22 mouse cellular contexts compared by ENCODE assay signal in the genomic region with DNA sequence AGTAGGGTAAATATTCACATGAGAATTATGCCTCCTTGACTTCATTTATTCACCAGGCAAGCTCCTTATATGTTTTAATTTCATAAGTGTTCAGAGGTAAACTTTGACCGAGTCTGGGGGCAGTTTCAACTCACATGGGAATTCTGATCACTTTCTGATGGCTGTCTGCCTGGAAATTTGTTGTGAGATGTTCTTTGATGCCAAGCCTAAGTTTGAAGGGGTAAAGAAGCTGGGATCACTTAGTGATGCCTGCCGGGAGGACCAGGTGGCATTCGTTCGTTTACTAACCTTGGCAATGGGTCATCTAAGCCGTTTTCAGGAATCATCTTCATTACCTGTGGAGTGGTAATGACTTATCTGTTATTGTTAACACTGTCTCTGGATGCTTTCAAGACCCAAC. TPM values are rescaled to one million over a fixed set of nuclear protein-coding genes. Genes with fewer than 3 reads are reported as not detected.
DNase-seq lines count a peak whose midpoint lies in the region; ATAC-seq and TF ChIP-seq lines count a peak whose summit lies in the region.
"Had no signal": no experiment of that assay in that cellular context is flagged by ENCODE, and none has a peak within 500 bp of the region (broad histone marks: within the 10 kb centered on the region; RNA-seq: fewer than 3 reads in every experiment).

No protein-coding gene starts in this region.

- no peaks in the 10 kb centered on the region for H3K36me3 ChIP-seq in heart, embryonic 15.5 days
- H3K36me3 ChIP-seq in CH12.LX (replicated peaks in 1 of 2; ENCODE audit: control insufficient read depth in 1 of 2, insufficient read depth in 1 of 2, low read length in 1 of 2), result peaks cover 0 to 21% of the 10 kb centered on the region in 2 experiments
- H3K36me3 ChIP-seq: embryonic facial prominence, embryonic 15.5 days; forebrain, embryonic 10.5 days; hindbrain, embryonic 12.5 days; lung, embryonic 15.5 days had no signal

- in situ Hi-C loops in CH12.LX (cut with MboI; ENCODE audit: low pct_ligation_motif_present, low pct_unique_long_range_greater_than_20kb, low sequenced_read_pairs), result loop anchor here (25.0 kb wide), 1 partner anchor 1611 kb away; no protein-coding TSS in a partner anchor

- no peak for DNase-seq in heart, adult 9 months (ENCODE audit: low spot score in 2 of 2)
- DNase-seq in left cerebral cortex, adult 2 months (ENCODE audit: extremely low spot score in 1 of 2, low spot score in 2 of 2), result no peak
- no peak for DNase-seq in left cerebral cortex, postnatal 36 days (ENCODE audit: low spot score in 2 of 2)
- DNase-seq in CH12.LX (ENCODE audit: extremely low read depth), result no peak
- DNase-seq in cerebellum, adult 11-12 months, result no peak
- DNase-seq: adrenal gland, postnatal 10 days; cerebellum, postnatal 14 days; embryo, embryonic 11 days; forebrain, postnatal 0 days; layer of hippocampus, postnatal 36 days; midbrain, embryonic 14.5 days; spleen, adult 18-20 months; thymus, postnatal 25 days had no signal

- no peak overlapping the region for H3K4me2 ChIP-seq in heart, embryonic 15.5 days
- H3K4me2 ChIP-seq in CH12.LX (ENCODE audit: insufficient read depth, low read depth, poor library complexity, severe bottlenecking), result peak overlapping the region; percentile 34; the same call in 1 of the 2 replicates
- H3K4me2 ChIP-seq: hindbrain, embryonic 12.5 days; liver, embryonic 11.5 days had no signal

- intact Hi-C loops in left cerebral cortex, adult 2 months (cut with DNase I), result no loop called here
- intact Hi-C loops in left cerebral cortex, postnatal 36 days (cut with DNase I), result no loop called here

- no peak for ATAC-seq in heart, embryonic 15.5 days (replicated peaks; ENCODE audit: insufficient number of reproducible peaks, insufficient read depth, low FRiP score, low read depth)
- ATAC-seq: forebrain, postnatal 0 days; inflammation-experienced regulatory T-cells, adult 6 months; Patski had no signal

- H3K27me3 ChIP-seq in heart, embryonic 15.5 days, result no peaks in the 10 kb centered on the region
- H3K27me3 ChIP-seq in CH12.LX (replicated peaks), result no peaks in the 10 kb centered on the region
- H3K27me3 ChIP-seq: embryonic facial prominence, embryonic 15.5 days; hindbrain, embryonic 12.5 days; lung, embryonic 15.5 days; Patski had no signal

- TF ChIP-seq RAD21 in CH12.LX (IDR thresholded peaks at IDR 0.05; ENCODE audit: low read depth, low read length), result no peak

- H3K27ac ChIP-seq in heart, embryonic 15.5 days, result peak overlapping the region; percentile 89
- peak overlapping the region; percentile 79 for H3K27ac ChIP-seq in left cerebral cortex, adult 2 months
- H3K27ac ChIP-seq in CH12.LX (ENCODE audit: insufficient read depth, low read depth), result no peak overlapping the region
- peak overlapping the region; percentile 78 for H3K27ac ChIP-seq in brown adipose tissue, adult 24 weeks (replicated peaks; ENCODE audit: low read depth, low read length)
- H3K27ac ChIP-seq: forebrain, embryonic 10.5 days; hindbrain, embryonic 12.5 days had no signal

- H3K9me3 ChIP-seq in heart, embryonic 15.5 days (replicated peaks), result no peaks in the 10 kb centered on the region
- H3K9me3 ChIP-seq in CH12.LX (replicated peaks; ENCODE audit: low read length), result no peaks in the 10 kb centered on the region
- H3K9me3 ChIP-seq: embryonic facial prominence, embryonic 15.5 days; forebrain, embryonic 10.5 days; hindbrain, embryonic 12.5 days; lung, embryonic 15.5 days had no signal

- no peak for TF ChIP-seq EP300 in CH12.LX (IDR thresholded peaks at IDR 0.05; ENCODE audit: low read length)

- TF ChIP-seq CTCF in left cerebral cortex, adult 2 months (IDR thresholded peaks at IDR 0.05), result no peak
- TF ChIP-seq CTCF in CH12.LX (conservative IDR thresholded peaks at IDR 0.05 in 1 of 2, IDR thresholded peaks at IDR 0.05 in 1 of 2; ENCODE audit: low read depth in 2 of 2, low read length in 2 of 2), result no peak

- H3K9ac ChIP-seq in heart, embryonic 15.5 days, result no peak overlapping the region
- no peak overlapping the region; the same call in 1 of the 2 replicates for H3K9ac ChIP-seq in CH12.LX (ENCODE audit: insufficient read depth, low read depth)
- H3K9ac ChIP-seq: embryonic facial prominence, embryonic 15.5 days; forebrain, postnatal 0 days; hindbrain, embryonic 12.5 days had no signal

- WGBS in heart, embryonic 15.5 days, result 57% methylated on average over 5 of the region's 5 CpGs

- TF ChIP-seq POLR2A in CH12.LX (IDR thresholded peaks at IDR 0.05; ENCODE audit: low read depth, low read length), result no peak

- dilution Hi-C loops in CH12.LX (cut with MboI; ENCODE audit: extremely low pct_ligation_motif_present, extremely low pct_unique_long_range_greater_than_20kb, low sequenced_read_pairs), result no loop called here

- H3K79me2 ChIP-seq in CH12.LX (replicated peaks; ENCODE audit: control insufficient read depth, extremely low read depth, insufficient read depth, poor library complexity, severe bottlenecking), result peaks cover 45% of the 10 kb centered on the region

- H3K4me1 ChIP-seq in heart, embryonic 15.5 days (replicated peaks), result peaks cover 85% of the 10 kb centered on the region
- H3K4me1 ChIP-seq in CH12.LX (ENCODE audit: control insufficient read depth in 1 of 2, insufficient read depth in 2 of 2), result peaks cover 15 to 54% of the 10 kb centered on the region in 2 experiments
- peaks cover 57% of the 10 kb centered on the region for H3K4me1 ChIP-seq in brown adipose tissue, adult 24 weeks (ENCODE audit: control insufficient read depth, insufficient read depth, insufficient read length, low read length)

- no peak overlapping the region for H3K4me3 ChIP-seq in heart, embryonic 15.5 days
- no peak overlapping the region for H3K4me3 ChIP-seq in left cerebral cortex, adult 2 months
- H3K4me3 ChIP-seq in CH12.LX (replicated peaks in 1 of 3; ENCODE audit: low read depth in 2 of 3, low read length in 2 of 3, poor library complexity in 1 of 3), result no peak overlapping the region
- no peak overlapping the region for H3K4me3 ChIP-seq in brown adipose tissue, adult 24 weeks (ENCODE audit: insufficient read depth, low read depth, low read length)
- H3K4me3 ChIP-seq: embryonic facial prominence, embryonic 15.5 days; forebrain, embryonic 10.5 days; hindbrain, embryonic 12.5 days; lung, embryonic 15.5 days had no signal

TF ChIP-seq in CH12.LX, 34 proteins besides CTCF, POLR2A, EP300 and RAD21:
- TF ChIP-seq GABPA (IDR thresholded peaks at IDR 0.05; ENCODE audit: insufficient replicate concordance, low read depth, low read length) (no peak), USF1 (IDR thresholded peaks at IDR 0.05; ENCODE audit: low read depth, low read length) (no peak), NELFE (IDR thresholded peaks at IDR 0.05; ENCODE audit: low read depth, low read length) (no peak), KAT2A (IDR thresholded peaks at IDR 0.05; ENCODE audit: insufficient replicate concordance, low read length) (no peak), NRF1 (IDR thresholded peaks at IDR 0.05; ENCODE audit: low read depth, low read length) (no peak), ZKSCAN1 (IDR thresholded peaks at IDR 0.05; ENCODE audit: borderline replicate concordance, low read depth, low read length) (no peak)
TF ChIP-seq in CH12.LX: peak in this region for 0.

RNA-seq across cellular contexts. Expression of a gene that starts 23.0 kb away (rescaled TPM):
- polyA plus RNA-seq in heart, embryonic 15.5 days (2015; fragmentation: Nextera tagmentation; extraction: Ambion mirVana), result 122 and 123 TPM in 2 replicates
- total RNA-seq in left cerebral cortex, adult 2 months (2021), result 100 to 1,000 TPM; 248 to 251 TPM
- 100 to 1,000 TPM; 223 to 270 TPM for total RNA-seq in left cerebral cortex, postnatal 36 days (2021)
- total RNA-seq in CH12.LX (2012; rRNA removed), result 19.6 and 23.9 TPM in 2 replicates
- 23.7 and 23.8 TPM in 2 replicates for total RNA-seq in CH12.LX (2014; rRNA removed)
- 21.8 and 28.9 TPM in 2 replicates for polyA plus RNA-seq in CH12.LX (2012; ENCODE audit: insufficient read length, low read depth)
- polyA plus RNA-seq in brown adipose tissue, adult 24 weeks (2012; ENCODE audit: insufficient read depth, insufficient read length, missing spikeins), result 152 and 170 TPM in 2 replicates

Comparison
In these comparisons a context has a peak if more than half of its experiments do, and no peak if none do; other contexts are left out.
1. RNA of a gene that starts 23.0 kb away (total RNA-seq): 223 to 270 TPM in left cerebral cortex, postnatal 36 days and 248 to 251 TPM in left cerebral cortex, adult 2 months; 19.6 to 23.9 TPM in CH12.LX; every median in the first group is over 4 times any median in the second.